Mouse (Mus musculus) layer of hippocampus, postnatal 14 days (tissue): Measurements from ENCODE around the gene Aph1b. TPM values are rescaled to one million over a fixed set of nuclear protein-coding genes. Genes with fewer than 3 reads are reported as not detected.
A peak's percentile ranks its signal among the peaks of the same experiment; 100 is the strongest.
"Not testable (repeated sequence)": the region's sequence is repeated elsewhere in the genome, so short reads cannot be mapped to it uniquely, and the experiment has no call there.

Source experiments
- DNase-seq, 2 experiments: peaks; one replicate each; pipeline ENCODE4 v3.0.0; 2021 to 2022; ENCODE audit warnings: low spot score in 2 of 2, mixed read lengths in 1 of 2
- long read RNA-seq, 2 experiments: library from polyadenylated mRNA; stranded (forward); transcript quantifications; one replicate each; pipeline ENCODE4 v2.0.0; 2021
- total RNA-seq, 2 experiments: library from RNA; stranded (reverse); gene quantifications; 2 replicates each; pipeline ENCODE4 v1.2.3; 2021

Gene Aph1b
- total RNA-seq, result 10 to 100 TPM; 27.6 to 30.7 TPM
- long read RNA-seq, experiment 1, full-length matches to known transcripts, result 18 of 21 reads
- long read RNA-seq, experiment 1, partial matches to known transcripts, result 0 of 21 reads
- long read RNA-seq, experiment 1, other reads (novel, unspliced or antisense), result 3 of 21 reads
- long read RNA-seq, experiment 2, full-length matches to known transcripts, result 15 of 20 reads
- long read RNA-seq, experiment 2, partial matches to known transcripts, result 2 of 20 reads
- long read RNA-seq, experiment 2, other reads (novel, unspliced or antisense), result 3 of 20 reads

DNA sequence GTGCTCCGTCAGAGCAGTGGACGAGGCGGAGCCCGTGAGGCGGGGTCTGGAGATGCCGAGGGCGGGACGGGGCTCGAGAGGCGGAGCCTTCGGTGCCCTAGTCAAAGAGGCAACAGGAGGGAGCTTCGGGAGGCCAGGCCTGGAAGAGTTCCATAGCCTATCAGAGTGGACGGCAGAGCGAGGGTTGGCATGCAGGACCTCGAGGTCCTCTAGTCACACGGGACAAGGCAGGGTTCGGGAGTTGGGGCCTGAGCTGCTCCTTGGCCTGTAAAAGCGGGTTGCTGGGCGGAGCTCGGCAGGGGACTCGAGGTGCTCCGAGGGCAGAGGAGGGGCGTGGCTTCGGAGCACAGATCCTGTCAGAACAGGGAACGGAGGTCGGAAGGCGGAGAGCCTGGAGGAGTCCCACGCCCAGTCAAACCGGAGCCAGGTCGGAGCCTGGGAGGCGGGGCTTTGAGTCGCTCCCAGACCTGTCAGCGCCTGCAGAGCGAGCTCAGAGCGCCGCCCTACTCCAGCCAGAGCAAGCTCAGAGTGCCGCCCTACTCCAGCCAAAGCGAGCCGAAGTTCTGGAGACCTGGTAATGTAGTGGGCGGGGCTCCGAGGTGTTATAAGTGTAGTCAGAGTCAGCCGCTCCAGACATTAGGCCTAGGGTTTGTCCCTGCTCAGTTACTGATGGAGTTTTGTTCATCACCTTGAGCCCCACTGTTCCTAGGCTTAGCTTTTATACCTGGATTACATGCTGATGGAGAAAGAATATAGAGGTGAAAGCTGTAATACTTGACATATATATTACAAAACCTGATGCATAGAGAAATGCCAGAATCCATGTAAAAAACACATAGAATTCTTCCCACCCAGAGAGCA lies at the start of gene Aph1b:
TSS of gene Aph1b (minus strand) at position 27 of the 861 bp plus-strand sequence.
- DNase-seq, result peak; percentile 92 to 95

DNA sequence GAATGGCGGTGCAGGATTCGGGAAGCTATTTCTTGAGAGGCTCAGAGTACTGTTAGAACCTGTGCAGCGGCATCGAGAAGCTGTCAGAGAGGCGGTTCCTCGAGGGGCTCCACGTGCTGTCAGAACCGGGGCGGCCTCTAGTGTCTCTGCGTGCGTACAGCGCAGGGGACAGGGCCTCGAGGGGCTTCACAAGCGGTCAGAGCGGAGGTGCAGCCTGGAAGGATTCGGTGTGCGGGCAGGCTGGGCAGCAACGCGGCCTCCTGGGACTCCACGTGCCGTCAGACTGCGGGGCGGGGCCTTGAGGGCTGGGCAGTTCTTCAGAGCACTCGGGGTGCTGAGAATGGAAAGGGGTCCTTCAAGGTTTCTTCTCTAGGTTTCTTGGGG lies 39.8 kb upstream of the Aph1b start:
- no peak for DNase-seq

DNA sequence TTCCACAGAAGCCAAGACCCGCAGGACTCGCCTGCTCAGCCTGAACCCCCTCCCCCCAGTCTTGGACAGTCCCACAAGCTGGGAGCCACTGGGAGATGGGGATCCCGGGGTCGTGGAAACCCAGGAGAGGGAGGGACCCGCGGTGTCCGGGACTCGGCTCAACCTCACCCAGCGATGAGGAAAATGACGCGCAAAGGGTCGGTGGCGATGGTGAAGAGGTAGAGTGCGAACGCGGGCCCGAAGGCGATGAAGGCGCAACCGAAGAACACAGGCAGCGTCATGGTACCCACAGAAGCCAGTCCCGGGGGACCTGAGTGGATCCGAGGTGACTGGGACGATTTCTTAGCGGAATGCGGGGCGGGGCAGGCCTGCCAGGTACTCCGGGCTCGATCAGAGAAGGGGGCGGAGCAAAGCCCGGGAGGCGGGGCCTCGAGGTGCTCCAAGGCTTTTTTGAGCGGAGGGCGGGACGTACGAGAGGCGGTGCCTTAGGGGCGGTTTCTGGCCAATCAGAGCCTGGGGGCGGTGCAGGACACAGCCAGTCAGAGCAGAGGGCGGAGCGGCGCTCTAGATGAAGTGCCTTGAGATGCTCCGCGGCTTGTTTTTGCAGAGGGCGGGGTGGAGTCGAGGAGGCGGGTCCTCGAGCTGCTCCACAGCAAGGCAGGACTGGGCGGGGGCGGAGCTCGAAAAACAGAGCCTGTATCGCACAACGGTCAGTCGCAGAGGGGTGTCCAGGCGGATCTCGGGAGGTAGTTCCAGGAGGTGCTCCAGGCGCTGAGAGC lies 39.2 kb upstream of the Aph1b start, which contains the start of gene Aph1c:
TSS of gene Aph1c (minus strand) at position 409 of the 779 bp plus-strand sequence.
- DNase-seq, result peak; percentile 97 to 99

DNA sequence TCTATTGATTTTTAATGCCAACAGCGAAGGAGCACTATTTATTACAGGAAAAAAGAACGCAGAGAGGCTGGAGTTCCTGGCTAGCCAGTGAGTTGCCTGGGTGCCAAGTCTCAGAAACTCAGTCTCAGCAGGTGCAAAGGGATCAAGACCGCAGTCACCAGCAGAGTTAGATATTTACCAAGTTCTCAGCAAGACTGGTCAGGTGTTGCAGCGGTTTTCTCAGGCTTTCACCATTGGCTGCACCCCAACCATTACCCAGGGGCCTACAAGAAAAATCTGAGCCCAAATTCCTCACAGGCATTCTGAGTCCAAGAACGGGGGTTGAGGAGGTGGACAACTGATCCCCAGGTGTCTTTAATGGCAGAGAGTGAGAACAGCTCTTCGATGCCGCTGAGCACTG lies 38.6 kb upstream of the Aph1b start:
- DNase-seq, result no peak

DNA sequence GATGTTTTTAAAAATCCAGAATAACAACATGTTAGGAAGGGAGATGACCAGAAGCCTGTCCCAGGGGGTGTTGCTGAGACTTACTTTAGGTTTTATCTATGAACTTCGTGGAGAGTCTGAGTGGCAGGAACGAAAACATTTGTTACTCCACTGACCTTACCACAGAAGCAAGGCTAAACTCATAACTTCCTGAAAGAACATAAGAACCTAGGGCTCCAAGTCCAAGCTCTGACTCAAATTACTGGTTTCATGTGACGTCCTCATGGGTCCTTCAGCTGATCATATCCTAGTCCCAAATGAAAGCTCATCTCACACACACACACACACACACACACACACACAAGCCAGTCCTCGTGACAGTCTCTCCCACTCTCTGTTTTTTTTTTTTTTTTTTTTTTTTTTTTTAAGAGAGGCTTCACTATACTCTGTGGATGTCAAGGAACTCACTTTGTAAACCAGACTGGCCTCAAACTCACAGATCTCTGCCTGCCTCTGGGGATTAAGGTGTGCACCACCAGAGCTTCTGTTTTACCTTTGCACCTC lies 37.1 kb upstream of the Aph1b start:
- DNase-seq, result no peak

DNA sequence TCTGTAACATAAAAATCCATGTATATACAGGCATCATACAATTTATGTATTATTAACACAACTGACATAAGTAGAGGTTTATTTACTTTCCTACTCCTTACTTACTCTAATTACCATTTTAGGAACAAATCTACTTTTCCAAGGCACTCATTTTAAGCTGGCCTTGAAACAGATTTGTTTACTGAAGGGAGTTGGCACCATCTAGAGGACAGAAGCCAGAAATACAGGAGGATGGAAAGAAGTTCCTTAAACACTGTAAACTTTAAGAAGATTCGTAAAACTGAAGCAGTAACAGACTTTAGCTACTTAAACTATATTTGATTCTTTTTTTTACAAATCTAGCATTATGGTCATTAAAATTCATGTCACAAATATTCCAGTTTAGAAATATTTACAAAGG lies 30.7 kb upstream of the Aph1b start:
- peak in 1 of 2 experiments; percentile 71 for DNase-seq

DNA sequence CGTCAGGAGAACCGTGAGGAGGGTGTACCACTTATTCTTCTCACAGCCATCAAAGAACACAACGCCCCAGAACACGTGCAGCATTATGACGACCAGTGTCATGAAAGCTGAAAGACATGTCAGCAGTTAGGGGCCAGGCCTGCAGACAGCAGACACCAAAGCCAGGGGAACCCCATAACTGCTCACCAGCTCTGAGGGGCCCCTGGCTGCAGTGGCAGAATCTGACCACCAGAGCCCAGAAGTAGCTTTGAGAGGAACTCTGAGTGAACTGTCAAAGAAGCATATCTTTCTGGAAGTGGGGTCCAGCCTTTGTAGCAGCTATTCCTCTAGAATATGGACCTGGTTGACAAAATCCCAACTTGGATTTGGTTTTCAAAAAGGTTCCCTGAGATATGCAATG lies 27.0 kb upstream of the Aph1b start:
- DNase-seq, result not testable (repeated sequence)

DNA sequence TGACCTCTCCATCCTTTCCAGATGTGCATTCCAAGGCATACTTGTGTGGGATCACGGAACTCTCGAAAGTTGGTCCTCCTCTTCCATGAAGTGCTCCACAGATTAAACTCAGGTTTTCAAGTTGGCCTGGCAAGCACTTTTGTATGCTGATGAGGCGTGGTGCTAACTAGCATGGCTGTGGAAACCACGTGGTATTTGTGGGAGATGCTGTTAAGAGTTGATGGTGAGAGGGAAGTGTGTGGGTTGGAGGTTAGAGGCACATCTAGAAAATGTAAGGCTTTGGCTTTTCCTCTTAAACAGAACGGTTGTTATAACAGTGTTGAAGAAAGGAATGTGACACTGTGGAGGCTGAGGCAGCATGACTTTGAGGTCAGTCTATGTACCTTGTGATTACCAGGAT lies 25.7 kb upstream of the Aph1b start:
- no peak for DNase-seq

DNA sequence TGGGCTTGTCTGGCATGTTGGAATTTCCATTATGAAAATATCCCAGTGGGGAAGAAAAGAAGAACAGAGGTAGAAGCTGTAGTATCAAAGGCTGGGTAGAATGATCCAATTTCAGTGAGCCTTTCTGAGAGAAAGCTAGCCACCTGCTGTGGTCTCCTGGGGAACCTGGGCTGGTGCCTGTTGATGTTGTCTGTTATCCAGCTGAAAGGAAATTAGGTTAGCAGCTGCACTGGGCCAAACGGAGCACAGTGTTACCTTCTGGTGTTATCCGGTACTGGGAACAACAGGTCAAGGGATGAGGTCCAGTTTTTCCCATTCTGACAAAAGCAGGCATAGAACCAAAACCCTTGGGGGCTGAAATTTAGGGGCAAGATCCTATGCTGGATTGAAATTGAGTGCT lies 18.1 kb upstream of the Aph1b start:
- no peak for DNase-seq

DNA sequence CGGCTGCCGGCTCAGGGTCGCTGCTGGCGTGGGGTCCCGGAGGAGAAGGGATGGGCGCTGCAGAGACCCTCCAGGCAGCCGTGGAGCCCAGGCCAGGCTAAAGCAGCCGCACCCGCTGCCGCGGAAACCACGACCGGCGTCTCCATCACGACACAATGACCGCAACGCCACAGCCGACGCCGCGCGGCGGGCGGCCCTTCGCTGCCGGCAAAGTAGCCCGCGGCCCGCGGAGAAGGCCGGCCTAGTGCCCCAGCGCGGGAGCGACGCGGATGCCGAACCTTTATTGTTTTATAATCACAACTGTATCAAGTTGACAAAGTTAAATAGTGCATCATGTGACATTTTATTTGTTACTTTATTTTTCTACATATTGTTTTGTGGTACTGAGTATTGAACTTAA lies 10.7 kb upstream of the Aph1b start:
- not testable (repeated sequence) for DNase-seq

DNA sequence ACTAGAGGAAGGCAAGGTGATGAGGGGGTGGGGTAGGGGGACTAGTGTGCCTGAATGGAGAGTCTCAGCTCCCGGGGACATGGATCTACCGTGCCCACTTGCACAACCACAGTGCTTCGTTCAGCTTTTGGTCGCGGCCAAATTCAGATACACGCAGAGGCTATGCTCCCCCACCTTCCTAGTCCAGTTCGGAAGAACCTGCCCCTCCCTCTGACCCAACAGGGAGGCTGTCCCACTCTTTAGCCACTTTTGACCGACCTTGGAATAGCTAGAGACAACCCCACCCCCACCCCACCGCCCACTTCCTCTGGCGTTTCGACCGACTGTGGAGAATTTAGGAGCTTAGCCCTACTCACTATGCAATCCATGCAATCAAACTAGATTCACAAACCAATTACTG lies 6.7 kb upstream of the Aph1b start:
- no peak for DNase-seq

DNA sequence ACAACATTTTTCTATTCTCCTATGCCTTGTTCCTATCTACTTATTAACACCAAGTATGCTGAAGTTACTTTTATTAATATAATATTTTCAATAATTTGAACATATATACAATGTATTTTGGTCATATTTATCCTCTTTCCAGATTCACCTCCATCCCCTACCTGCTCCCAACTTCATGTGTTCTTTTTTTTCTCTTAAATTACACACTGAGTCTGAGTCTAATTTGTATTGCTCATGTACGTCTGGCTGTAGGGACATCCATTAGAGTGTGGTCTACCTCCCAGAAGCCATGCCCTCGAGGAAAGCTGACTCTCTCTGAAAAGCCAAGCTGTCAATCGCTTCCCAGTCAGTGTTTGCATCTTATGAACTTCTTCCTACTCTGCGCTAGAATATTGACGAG lies 1.4 kb upstream of the Aph1b start, which contains the start of gene Gm10647:
TSS of gene Gm10647 (plus strand) at position 301 of the 400 bp plus-strand sequence.
- no peak for DNase-seq

DNA sequence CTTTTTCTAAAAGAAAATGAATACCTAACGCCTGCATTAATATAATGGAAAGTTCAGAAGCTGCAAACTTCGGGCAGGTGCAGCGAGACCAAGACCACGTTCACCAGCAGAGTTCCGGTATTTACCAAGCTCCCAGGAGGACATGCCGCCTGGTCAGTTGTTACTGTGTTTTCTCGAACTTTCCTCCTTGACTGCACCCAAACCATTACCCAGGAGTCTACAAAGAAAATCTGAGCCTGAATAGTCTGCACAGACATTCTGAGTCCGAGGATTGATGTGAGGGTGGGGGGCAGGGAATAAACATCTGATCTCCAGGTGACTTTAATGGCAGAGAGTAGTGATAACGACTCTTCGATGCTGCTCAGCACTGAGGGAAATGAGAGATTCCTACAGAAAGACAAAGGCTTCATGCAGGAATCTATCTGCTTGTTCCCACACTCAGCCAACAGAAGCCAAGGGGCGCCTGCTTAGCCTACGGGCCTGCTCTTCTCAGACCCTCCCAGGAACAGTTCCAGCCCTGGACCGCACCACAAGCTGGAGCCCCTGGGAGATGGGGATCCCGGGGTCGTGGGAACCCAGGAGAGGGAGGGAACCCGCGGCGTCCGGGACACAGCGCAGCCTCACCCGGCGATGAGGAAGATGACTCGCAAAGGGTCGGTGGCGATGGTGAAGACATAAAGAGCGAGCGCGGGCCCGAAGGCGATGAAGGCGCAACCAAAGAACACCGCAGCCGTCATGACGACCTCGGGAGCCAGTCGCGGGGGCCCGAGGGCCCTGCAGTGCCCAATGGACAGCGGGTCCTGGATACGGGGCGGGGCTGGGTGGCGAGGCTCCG lies 444 bp downstream of the Aph1b start:
- no peak for DNase-seq

DNA sequence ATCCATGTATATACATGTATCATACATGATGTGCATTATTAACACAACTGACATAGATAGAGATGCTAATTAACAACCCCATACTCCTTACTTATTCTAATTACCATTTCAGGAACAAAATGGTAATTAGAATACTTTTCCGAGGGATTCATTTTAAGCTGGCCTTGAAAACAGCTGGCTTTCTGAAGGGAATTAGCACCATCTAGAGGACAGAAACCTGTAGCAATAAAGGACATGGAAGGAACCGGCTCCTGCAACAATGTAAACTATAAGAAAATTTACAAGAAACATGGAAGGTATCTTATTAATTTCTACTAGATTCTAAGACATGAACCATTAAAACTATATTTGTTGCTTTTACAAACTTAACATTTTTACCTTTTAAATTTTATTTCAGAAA lies 7.5 kb downstream of the Aph1b start:
- peak in 1 of 2 experiments; percentile 66 for DNase-seq

DNA sequence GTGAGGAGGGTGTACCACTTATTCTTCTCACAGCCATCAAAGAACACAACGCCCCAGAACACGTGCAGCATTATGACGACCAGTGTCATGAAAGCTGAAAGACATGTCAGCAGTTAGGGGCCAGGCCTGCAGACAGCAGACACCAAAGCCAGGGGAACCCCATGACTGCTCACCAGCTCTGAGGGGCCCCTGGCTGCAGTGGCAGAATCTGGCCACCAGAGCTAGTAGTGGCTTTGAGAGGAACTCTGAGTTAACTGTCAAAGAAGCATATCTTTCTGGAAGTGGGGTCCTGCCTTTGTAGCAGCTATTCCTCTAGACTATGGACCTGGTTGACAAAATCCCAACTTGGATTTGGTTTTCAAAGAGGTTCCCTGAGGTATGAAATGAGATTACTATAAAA lies 10.7 kb downstream of the Aph1b start:
- DNase-seq, result not testable (repeated sequence)

DNA sequence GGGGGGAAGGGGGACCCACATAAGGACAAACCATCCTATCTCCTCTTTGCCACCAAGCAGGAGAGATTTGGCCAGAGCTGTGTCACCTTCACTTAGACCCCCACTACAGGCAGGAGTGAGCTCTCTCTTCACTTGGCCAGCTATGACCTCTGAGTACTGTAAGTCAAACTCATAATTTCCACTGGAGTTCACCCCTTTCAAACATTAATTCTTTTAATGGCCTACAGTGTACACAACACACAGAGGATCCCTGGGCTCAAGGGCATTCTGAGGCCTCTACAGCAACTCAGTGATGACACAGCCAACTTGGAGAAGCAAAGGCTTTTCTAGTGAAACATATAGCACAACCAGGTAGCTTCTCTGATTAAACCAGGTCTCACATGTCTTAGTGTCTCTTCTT lies 24.6 kb downstream of the Aph1b start:
- DNase-seq, result no peak

DNA sequence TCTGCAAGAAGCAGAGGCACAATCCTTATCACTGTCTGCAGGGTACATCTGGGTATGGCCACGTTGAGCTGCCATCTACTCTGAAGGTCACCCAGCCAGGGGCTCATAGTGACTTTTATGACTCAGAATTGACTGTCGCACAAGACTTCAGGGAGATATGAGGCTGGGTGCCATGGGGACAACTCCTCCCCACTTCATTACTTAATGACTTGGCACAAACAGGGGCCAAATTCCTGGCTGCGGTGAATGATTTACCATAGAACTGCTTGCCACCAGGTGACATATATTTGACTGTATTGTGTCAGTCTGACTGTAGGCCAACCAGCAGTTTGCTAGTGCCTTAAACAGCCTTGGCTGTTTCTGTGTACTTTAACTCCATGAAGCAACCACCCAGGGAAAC lies 26.0 kb downstream of the Aph1b start:
- no peak for DNase-seq

DNA sequence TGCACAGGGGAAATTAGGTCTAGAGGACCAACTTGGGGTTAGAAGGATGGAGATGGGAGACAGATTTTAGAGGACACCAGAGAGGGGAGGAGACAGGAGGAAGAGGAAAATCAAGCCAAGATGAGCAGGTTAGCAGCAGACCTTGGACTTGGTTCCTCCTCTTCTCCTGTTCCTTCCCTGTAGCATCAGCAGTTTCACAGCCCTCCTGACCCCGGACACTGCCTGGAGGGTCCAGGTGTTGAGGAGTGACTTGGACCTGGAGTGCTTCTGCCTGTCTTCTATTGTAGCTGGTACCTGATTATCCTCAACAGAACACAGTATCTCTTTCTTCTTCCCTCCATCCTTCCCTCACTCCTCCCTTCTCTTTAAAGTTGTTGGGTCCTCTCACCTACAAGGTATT lies 26.6 kb downstream of the Aph1b start:
- no peak for DNase-seq

DNA sequence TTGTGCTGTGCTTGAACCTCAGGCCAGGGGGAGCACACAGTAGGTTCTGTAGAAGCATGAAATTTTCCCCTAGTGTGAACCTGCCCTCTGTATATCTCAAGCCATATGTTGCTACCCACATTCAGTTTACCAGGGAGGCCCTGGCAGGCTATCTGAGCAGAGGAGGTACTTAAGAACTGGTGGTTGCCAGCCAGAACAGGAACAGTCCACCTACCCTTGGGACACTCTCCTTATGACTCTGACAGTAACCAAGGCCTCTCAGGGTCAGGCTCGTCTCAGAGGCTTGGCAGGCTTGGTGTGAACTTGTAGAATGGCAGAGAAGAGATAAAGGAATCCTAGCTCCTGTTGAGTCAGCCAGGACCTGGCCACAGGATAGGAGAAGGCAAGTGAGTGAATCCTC lies 34.3 kb downstream of the Aph1b start:
- no peak for DNase-seq

DNA sequence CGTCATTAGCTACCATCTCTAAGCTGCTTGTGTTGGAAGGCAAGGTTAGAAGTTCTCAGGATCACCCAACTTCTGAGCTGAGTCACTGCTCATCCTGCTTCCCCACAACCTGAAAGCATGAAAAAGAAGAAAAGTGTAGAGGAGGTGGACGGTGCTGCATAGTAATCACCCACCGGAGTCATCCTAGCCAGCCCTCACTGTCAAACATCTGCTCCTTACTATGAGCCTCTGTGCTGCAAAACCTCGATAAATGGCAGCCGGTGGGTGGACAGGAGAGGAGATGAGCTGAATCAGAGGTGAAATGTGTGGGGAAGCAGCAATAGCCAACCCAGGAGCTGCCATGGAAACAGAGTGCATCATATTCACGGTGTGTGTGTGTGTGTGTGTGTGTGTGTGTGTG lies 42.4 kb downstream of the Aph1b start:
- DNase-seq, result no peak
